Mouse (Mus musculus): Measurements from ENCODE around the gene Gm21293.
"Not testable (repeated sequence)": the region's sequence is repeated elsewhere in the genome, so short reads cannot be mapped to it uniquely, and the experiment has no call there.

Gene Gm21293

GRCm38 (mm10) chr10:104142687-104143086 lies at the start of gene Gm21293:
Gene Gm21293 (plus strand): TSS chr10:104142987.
- DNase-seq (ENCODE audit: low read depth, low spot score): not testable (repeated sequence)

GRCm38 (mm10) chr10:104110044-104110443 lies 32.7 kb upstream of the Gm21293 start:
- DNase-seq (ENCODE audit: low read depth, low spot score): peak; percentile 4

- DNase-seq (ENCODE audit: low read depth, low spot score): no peak
Observed at GRCm38 (mm10) chr10:104118312-104118711, 24.5 kb upstream of the Gm21293 start.

DNA sequence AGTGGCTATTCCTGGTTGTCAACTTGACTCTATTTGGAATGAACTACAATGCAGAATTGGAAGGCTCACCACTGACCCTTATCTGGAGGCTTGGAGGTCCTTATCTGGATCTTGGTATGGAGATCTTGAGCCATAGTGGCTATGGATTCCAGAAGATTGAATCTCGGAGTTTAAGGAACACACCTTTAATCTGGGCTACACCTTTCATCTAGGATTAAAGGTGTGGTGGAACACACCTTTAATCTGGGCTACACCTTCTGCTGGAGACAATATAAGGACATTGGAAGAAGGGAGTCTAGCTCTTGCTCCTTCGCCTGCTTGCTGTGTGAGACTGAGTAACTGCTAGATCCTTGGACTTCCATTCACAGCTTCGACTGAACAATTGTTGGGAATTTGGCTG lies 8.4 kb downstream of the Gm21293 start, which contains the start of gene Gm6763:
Gm6763 (plus strand) TSS at position 301 of the 400 bp plus-strand sequence.
- not testable (repeated sequence) for DNase-seq (ENCODE audit: low read depth, low spot score)

DNA sequence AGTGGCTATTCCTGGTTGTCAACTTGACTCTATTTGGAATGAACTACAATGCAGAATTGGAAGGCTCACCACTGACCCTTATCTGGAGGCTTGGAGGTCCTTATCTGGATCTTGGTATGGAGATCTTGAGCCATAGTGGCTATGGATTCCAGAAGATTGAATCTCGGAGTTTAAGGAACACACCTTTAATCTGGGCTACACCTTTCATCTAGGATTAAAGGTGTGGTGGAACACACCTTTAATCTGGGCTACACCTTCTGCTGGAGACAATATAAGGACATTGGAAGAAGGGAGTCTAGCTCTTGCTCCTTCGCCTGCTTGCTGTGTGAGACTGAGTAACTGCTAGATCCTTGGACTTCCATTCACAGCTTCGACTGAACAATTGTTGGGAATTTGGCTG lies 16.9 kb downstream of the Gm21293 start, which contains the start of gene Gm8764:
Gm8764 (plus strand) TSS at position 301 of the 400 bp plus-strand sequence.
- DNase-seq (ENCODE audit: low read depth, low spot score): not testable (repeated sequence)

DNA sequence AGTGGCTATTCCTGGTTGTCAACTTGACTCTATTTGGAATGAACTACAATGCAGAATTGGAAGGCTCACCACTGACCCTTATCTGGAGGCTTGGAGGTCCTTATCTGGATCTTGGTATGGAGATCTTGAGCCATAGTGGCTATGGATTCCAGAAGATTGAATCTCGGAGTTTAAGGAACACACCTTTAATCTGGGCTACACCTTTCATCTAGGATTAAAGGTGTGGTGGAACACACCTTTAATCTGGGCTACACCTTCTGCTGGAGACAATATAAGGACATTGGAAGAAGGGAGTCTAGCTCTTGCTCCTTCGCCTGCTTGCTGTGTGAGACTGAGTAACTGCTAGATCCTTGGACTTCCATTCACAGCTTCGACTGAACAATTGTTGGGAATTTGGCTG lies 25.4 kb downstream of the Gm21293 start, which contains the start of gene Gm21304:
Gm21304 (plus strand) TSS at position 301 of the 400 bp plus-strand sequence.
- not testable (repeated sequence) for DNase-seq (ENCODE audit: low read depth, low spot score)

GRCm38 (mm10) chr10:104176724-104177123 lies 33.9 kb downstream of the Gm21293 start, which contains the start of gene Gm21312:
Gene Gm21312 (plus strand): TSS chr10:104177024.
- not testable (repeated sequence) for DNase-seq (ENCODE audit: low read depth, low spot score)

GRCm38 (mm10) chr10:104185233-104185632 lies 42.4 kb downstream of the Gm21293 start, which contains the start of gene Gm20765:
Gene Gm20765 (plus strand): TSS chr10:104185533.
- DNase-seq (ENCODE audit: low read depth, low spot score): not testable (repeated sequence)

DNA sequence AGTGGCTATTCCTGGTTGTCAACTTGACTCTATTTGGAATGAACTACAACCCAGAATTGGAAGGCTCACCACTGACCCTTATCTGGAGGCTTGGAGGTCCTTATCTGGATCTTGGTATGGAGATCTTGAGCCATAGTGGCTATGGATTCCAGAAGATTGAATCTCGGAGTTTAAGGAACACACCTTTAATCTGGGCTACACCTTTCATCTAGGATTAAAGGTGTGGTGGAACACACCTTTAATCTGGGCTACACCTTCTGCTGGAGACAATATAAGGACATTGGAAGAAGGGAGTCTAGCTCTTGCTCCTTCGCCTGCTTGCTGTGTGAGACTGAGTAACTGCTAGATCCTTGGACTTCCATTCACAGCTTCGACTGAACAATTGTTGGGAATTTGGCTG lies 51.0 kb downstream of the Gm21293 start, which contains the start of gene Gm4340:
Gm4340 (plus strand) TSS at position 301 of the 400 bp plus-strand sequence.
- DNase-seq (ENCODE audit: low read depth, low spot score): not testable (repeated sequence)

Data from brain, adult 2 months (tissue).